Mouse (Mus musculus) forebrain, embryonic 14.5 days (tissue): ENCODE data around the gene Pskh1. TPM values are rescaled to one million over a fixed set of nuclear protein-coding genes. Genes with fewer than 3 reads are reported as not detected.

ENCODE experiments used
- ATAC-seq: fragments of 200-750 bp; cut with Nextera tagmentation; 2 replicates; pipeline ENCODE4 v1.8.0; 2017; ENCODE audit warnings: mild to moderate bottlenecking, moderate library complexity
- DNase-seq: peaks from one replicate; pipeline ENCODE4 v3.0.0-alpha.2; 2015; ENCODE audit warnings: low spot score
- H3K27ac ChIP-seq: fragments of 300-500 bp; sonication (generic); 2 replicates; pipeline ENCODE4 v1.5.1; 2014; ENCODE audit warnings: low read depth, mild to moderate bottlenecking, control low read depth, low read length, moderate library complexity
- H3K27me3 ChIP-seq: fragments of 300-500 bp; sonication (generic); replicated peaks from 2 replicates; pipeline ENCODE4 v1.6.1; 2014; ENCODE audit warnings: low read length, control low read depth, mixed read lengths; ENCODE audit not compliant: control insufficient read depth, insufficient read depth
- H3K36me3 ChIP-seq: fragments of 300-500 bp; sonication (generic); 2 replicates; pipeline ENCODE4 v1.6.1; 2014; ENCODE audit warnings: low read length, control low read depth; ENCODE audit not compliant: control insufficient read depth, insufficient read depth
- H3K4me1 ChIP-seq: fragments of 300-500 bp; sonication (generic); 2 replicates; pipeline ENCODE4 v1.6.1; 2014; ENCODE audit warnings: antibody characterized with exemption, low read length, control low read depth; ENCODE audit not compliant: control insufficient read depth, insufficient read depth
- H3K4me2 ChIP-seq: fragments of 300-500 bp; sonication (generic); 2 replicates; pipeline ENCODE4 v1.6.1; 2014; ENCODE audit warnings: mild to moderate bottlenecking, control low read depth, low read length
- H3K4me3 ChIP-seq: fragments of 300-500 bp; sonication (generic); 2 replicates; pipeline ENCODE4 v1.5.1; 2014; ENCODE audit warnings: low read depth, low read length, control low read depth
- H3K9ac ChIP-seq: fragments of 300-500 bp; sonication (generic); 2 replicates; pipeline ENCODE4 v1.6.1; 2014; ENCODE audit warnings: mild to moderate bottlenecking, low read length, control low read depth, moderate library complexity
- H3K9me3 ChIP-seq: fragments of 300-500 bp; sonication (generic); replicated peaks from 2 replicates; pipeline ENCODE4 v1.6.1; 2016; ENCODE audit warnings: low read length, control low read depth, mixed read lengths; ENCODE audit not compliant: control insufficient read depth
- WGBS: fragments of 180-500 bp; shearing (Covaris S2); extraction: QIAGEN DNeasy Blood & Tissue Kit; methylation state at CpG from one replicate; pipeline ENCODE4 v1.1.7; 2014; 5-methylcytosine and 5-hydroxymethylcytosine counted together
- polyA plus RNA-seq: library from polyadenylated mRNA; unstranded; fragments of >200 nt; fragmentation: Nextera tagmentation; extraction: Ambion mirVana; gene quantifications from 2 replicates; pipeline ENCODE4 v1.2.1, GENCODE M21; 2014

Pskh1 gene
- polyA plus RNA-seq, 1 experiment from 2014 or later, result 8.5 TPM

DNA sequence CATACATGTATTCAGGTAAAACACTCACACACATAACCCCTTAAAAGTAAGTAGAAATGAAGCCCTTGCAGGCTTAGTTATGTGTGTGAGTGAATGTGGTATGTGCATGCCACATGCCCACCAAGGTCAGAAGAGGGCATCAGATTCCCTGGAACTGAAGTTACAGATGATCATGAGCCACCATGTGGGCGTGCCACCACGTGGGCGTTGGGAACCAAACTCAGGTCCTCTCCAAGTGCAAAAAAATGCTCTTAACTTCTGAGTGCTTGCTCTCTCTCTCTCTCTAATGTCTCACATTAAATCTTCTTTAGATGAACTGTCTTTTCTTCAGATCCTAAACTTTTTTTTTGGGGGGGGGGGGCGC, 38.0 kb downstream of the Pskh1 start, which contains the start of gene Psmb10:
Psmb10 (minus strand) TSS at position 139 of the 364 bp plus-strand sequence.
- H3K9ac ChIP-seq, result peak within 1 kb of the TSS; percentile 77
- ATAC-seq (no peak), DNase-seq (peak; percentile 15)
- peak within 1 kb of the TSS; percentile 55 for H3K4me3 ChIP-seq
- WGBS, result 38% methylated on average over 4 of the region's 4 CpGs
- peaks cover 5% of the 10 kb centered on the region for H3K4me1 ChIP-seq
- H3K9me3 ChIP-seq, result no peaks in the 10 kb centered on the region
- H3K36me3 ChIP-seq, result 0 out of 2 replicates have a peak, but pooled peaks cover under 1% of the 10 kb centered on the region
- peak within 1 kb of the TSS; percentile 75 for H3K4me2 ChIP-seq
- no peaks in the 10 kb centered on the region for H3K27me3 ChIP-seq
- H3K27ac ChIP-seq, result peak within 1 kb of the TSS; percentile 70

DNA sequence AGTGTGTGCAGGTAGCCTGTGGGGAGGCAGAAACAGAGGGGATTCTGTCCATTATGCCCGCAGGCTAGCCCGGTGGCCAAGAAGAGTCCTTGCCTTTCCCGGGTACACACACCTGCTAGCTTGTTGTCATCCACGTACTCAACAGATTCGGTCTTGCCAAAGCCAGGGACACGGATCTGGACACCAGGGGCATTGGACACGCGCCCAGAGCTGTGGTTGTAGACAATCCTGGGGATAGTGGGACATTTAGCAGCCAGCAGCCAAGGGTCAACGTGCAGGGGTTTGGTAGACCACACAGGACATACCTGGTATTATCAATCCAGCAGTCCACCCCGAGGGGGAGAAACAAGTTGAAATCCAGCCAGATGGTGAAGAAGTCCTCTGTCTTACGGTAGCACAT, 41.8 kb downstream of the Pskh1 start:
- Histone ChIP-seq H3K9ac (no peak overlapping the region), H3K9me3 (no peaks in the 10 kb centered on the region), H3K36me3 (no peaks in the 10 kb centered on the region; the same call in 1 of the 2 replicates), H3K4me3 (no peak overlapping the region), H3K4me1 (no peaks in the 10 kb centered on the region; the same call in 1 of the 2 replicates), H3K27ac (no peak overlapping the region), H3K4me2 (no peak overlapping the region), H3K27me3 (no peaks in the 10 kb centered on the region)
- DNase-seq (no peak), ATAC-seq (no peak)
- WGBS, result 93% methylated on average over 11 of the region's 11 CpGs

DNA sequence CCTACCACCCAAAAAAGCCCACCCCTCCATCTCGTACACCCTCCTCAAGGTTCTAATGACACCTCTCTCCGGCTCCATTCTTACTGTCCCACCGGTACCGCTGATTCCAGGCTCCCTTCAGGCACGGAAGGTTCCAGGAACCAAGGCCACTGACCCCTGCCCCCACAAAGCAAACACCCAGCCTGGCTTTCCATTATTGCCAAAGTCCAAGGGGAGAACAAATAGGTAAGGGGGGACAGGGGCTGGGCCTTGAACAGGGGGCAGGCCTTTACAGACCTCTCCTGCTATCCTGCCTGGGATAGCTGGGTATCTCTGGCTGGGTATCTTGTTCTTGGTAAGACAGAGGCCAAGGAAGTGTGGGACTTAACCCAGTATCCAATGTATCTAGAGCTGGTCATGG, 42.3 kb downstream of the Pskh1 start:
- no peak overlapping the region for H3K27ac ChIP-seq
- no peaks in the 10 kb centered on the region; the same call in 1 of the 2 replicates for H3K4me1 ChIP-seq
- no peak overlapping the region for H3K4me3 ChIP-seq
- H3K4me2 ChIP-seq, result no peak overlapping the region
- no peak overlapping the region for H3K9ac ChIP-seq
- H3K36me3 ChIP-seq, result no peaks in the 10 kb centered on the region; the same call in 1 of the 2 replicates
- WGBS, result 95% methylated on average over 5 of the region's 5 CpGs
- no peaks in the 10 kb centered on the region for H3K9me3 ChIP-seq
- DNase-seq (no peak), ATAC-seq (no peak)
- no peaks in the 10 kb centered on the region for H3K27me3 ChIP-seq

DNA sequence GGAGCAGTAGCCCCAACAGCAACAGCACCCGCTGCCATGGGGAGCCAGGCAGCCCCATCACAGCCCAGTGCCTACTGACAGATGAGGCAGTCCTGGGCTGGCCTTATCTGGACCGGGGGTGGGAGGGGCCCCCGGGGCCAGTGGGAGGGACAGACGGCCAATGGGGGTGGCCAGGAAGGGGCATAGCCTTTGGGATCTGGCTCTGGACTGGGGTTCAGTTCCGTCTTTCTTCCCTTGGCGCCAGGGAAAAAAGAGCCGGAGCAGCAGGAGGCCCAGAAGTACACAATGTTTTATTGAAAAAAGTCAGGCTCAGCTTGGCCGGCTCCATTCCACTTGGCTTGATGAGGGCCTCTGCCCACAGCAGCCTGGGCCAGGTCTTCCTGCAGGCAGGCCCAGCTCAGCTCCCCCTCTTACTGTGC, 43.1 kb downstream of the Pskh1 start, which contains the start of gene Lcat:
Lcat (minus strand) TSS at position 62 of the 419 bp plus-strand sequence.
- Histone ChIP-seq H3K9ac (no peak within 1 kb of the TSS), H3K27ac (no peak within 1 kb of the TSS), H3K27me3 (no peaks in the 10 kb centered on the region), H3K9me3 (no peaks in the 10 kb centered on the region), H3K4me2 (no peak within 1 kb of the TSS), H3K36me3 (no peaks in the 10 kb centered on the region; the same call in 1 of the 2 replicates), H3K4me1 (no peaks in the 10 kb centered on the region), H3K4me3 (no peak within 1 kb of the TSS)
- WGBS, result 45% methylated on average over 8 of the region's 8 CpGs
- DNase-seq, result no peak
- no peak for ATAC-seq

DNA sequence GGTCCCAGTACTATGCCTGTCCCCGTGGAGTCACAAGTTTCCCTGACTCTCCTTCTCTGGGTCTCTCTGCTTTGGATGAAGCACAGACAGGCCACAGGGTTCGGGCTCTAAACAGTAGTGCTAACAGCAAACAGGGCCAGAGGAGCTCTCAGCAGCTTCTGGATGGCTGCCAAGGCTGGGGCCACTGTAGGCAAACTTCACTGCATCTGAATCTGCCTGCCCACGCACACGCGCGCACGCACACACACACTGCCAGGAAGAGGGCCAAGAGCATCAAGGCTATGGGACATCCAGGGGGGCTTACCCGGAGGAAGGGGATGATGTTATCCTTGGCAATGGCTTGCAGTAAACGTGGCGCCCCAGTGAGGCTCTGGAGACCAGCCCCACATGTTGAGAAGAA, 49.1 kb downstream of the Pskh1 start:
- DNase-seq, result peak; percentile 60
- WGBS, result 50% methylated on average over 10 of the region's 10 CpGs
- ATAC-seq, result peak; percentile 33; the same call in 1 of the 2 replicates
- Histone ChIP-seq H3K9me3 (no peaks in the 10 kb centered on the region), H3K4me2 (no peak overlapping the region), H3K9ac (no peak overlapping the region), H3K4me1 (no peaks in the 10 kb centered on the region), H3K4me3 (no peak overlapping the region), H3K36me3 (no peaks in the 10 kb centered on the region), H3K27ac (no peak overlapping the region), H3K27me3 (no peaks in the 10 kb centered on the region)

DNA sequence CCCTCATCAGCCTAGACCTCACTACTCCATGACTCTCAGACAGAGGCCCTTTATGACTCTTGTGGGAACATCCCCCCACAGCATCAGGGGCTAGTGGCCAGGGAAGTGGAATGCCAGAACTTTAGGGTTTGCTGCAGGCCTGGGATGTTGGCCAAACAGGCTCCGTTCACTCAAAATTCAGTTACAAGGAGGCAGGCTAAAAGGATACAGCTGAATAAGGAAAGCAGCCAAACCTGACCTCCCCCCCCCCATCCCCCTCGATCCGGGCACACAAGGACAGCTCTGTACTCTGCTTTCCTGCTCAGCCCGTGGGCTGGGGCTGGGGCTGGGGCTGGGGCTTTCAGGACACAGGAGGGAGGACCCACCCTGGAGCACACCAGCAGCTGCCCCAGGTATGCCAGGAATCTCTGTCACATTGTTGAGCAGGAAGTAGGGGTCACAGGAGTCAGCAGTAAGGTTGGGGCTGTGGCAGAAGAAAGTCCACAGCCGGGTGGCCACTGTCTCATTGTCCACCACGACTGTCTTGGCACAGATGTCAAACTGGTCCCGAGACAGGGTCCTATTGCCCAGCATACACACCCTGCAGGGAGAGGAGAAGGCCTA, 50.9 kb downstream of the Pskh1 start:
- H3K27me3 ChIP-seq, result no peaks in the 10 kb centered on the region
- 46% methylated on average over 7 of the region's 7 CpGs for WGBS
- H3K4me2 ChIP-seq, result no peak overlapping the region
- H3K4me1 ChIP-seq, result no peaks in the 10 kb centered on the region
- 0 out of 2 replicates have a peak overlapping the region, but pooled peaks have one; percentile 27 for H3K27ac ChIP-seq
- ATAC-seq (peak; percentile 69; the same call in 1 of the 2 replicates), DNase-seq (peak; percentile 60)
- H3K9me3 ChIP-seq, result no peaks in the 10 kb centered on the region
- H3K4me3 ChIP-seq, result no peak overlapping the region
- no peaks in the 10 kb centered on the region for H3K36me3 ChIP-seq
- no peak overlapping the region for H3K9ac ChIP-seq

DNA sequence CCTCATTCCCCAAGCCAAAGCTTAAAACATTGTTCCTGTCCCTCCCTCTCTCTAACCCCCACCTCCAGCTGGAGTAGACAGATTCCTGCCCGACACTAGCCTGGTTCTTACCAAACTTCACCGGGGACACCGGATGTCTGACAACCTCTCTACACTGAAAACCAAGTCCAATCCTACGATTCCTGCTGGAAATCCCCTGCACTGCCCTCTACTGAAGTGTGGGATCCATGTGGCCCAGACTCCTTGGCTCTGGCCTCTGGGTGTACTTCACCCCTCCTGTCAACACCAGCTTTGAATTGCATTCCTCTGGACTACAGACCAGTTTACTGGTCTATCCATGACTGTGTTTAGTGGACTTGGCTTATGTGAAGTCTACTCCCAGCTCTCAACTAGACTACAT, 56.3 kb downstream of the Pskh1 start:
- H3K27me3 ChIP-seq, result no peaks in the 10 kb centered on the region
- H3K4me2 ChIP-seq, result no peak overlapping the region
- H3K9ac ChIP-seq, result no peak overlapping the region
- no peak overlapping the region for H3K4me3 ChIP-seq
- DNase-seq, result no peak
- H3K27ac ChIP-seq, result no peak overlapping the region
- no peaks in the 10 kb centered on the region for H3K4me1 ChIP-seq
- H3K36me3 ChIP-seq, result no peaks in the 10 kb centered on the region
- WGBS, result 88% methylated on average over 4 of the region's 4 CpGs
- ATAC-seq, result no peak
- H3K9me3 ChIP-seq, result no peaks in the 10 kb centered on the region

DNA sequence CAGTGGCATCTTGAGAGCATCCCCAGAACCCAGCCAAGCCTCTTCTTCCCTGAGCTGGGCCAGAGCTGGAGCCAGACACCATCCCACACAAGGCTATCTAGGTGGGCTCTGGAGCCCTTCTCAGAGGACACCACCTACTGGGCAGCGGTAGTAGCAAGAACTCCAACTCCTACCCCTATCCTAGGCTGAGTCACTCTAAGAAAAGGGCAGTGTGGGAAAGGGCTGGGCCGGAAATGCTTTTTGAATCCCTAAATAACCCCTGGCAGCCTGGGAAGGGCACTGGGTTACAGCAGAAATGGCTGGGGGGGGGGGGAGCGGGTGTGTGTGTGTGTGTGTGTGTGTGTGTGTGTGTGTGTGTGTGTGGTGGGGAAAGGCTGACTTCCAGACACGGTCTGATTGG, 57.6 kb downstream of the Pskh1 start:
- Histone ChIP-seq H3K9me3 (no peaks in the 10 kb centered on the region), H3K27ac (no peak overlapping the region), H3K4me1 (no peaks in the 10 kb centered on the region), H3K4me3 (no peak overlapping the region), H3K36me3 (no peaks in the 10 kb centered on the region), H3K9ac (no peak overlapping the region), H3K4me2 (no peak overlapping the region), H3K27me3 (no peaks in the 10 kb centered on the region)
- DNase-seq, result no peak
- ATAC-seq, result no peak
- 69% methylated on average over 3 of the region's 4 CpGs for WGBS

DNA sequence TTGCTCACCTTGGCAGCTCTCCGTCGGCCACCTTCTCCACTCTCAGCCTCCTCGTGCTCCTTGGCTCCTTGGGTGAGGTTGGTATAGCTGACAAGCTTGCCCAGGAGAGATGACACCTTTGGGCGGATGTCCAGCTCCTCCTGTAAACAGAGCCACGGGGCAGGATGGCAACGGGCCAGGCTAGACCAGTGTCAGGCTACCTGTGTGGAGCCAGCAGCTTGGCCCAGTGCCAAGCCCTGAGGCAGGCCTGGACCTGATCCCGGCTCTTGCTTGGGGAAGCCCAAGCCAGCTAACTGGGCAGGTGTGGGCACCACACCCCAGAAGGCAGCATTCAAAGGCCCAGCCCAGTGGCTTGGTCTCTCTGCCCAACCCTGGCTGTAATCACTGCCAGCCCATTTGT, 59.1 kb downstream of the Pskh1 start:
- 77% methylated on average over 7 of the region's 7 CpGs for WGBS
- Histone ChIP-seq H3K27ac (no peak overlapping the region), H3K4me3 (no peak overlapping the region), H3K4me1 (no peaks in the 10 kb centered on the region), H3K9me3 (no peaks in the 10 kb centered on the region), H3K9ac (no peak overlapping the region), H3K27me3 (no peaks in the 10 kb centered on the region), H3K36me3 (no peaks in the 10 kb centered on the region), H3K4me2 (no peak overlapping the region)
- ATAC-seq (no peak), DNase-seq (no peak)
